Mouse (Mus musculus) right cerebral cortex, postnatal 10 days (tissue): Measurements from ENCODE around the gene Brat1.

Experiments
- DNase-seq, 2 experiments: peaks; one replicate each; pipeline ENCODE4 v3.0.0; 2021; ENCODE audit warnings: low spot score in 2 of 2

Brat1 gene

DNA sequence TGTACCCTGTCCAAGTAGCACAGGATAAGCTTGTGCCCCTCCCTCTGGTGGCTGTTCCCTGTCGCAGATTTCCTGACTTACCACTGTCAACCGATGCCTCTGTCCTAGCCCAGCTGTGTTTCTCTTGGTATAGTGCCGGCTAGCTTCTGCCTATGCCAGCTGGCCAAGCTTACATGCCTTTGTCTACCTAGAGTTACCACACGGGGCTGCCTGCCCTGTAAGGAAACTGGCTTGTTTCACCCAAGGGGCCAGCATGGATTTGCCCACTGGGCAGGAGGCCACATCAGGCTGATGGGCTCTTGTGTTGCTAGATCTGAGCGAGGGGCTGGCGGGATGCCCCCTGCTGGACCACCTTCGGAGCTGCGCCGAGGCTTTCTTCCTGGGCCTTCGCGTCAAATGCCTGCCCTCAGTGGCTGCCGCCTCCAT lies 38.9 kb downstream of the Brat1 start:
- DNase-seq: peak; percentile 68 to 75

DNA sequence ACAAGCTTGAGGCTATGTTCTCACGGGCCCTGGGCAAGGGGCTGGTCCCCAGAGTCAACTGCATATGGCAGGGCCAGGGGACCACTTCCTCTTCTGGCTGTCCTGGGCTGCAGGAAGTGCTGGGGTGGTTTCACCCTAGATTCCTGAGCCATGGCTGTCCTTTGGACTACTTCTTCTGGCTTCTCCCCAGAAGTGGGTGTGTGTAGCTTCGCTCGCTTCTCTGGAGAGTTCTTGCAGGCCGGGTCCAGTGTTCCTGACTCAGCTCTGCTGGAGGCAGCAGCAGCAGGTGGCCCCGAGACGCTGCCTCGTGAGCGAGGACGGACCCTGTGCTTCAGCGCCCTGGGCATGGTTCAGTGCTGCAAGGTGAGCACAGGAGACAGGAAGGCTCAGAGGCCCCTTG lies 43.6 kb downstream of the Brat1 start:
- DNase-seq: no peak

- peak; percentile 72 to 82 for DNase-seq
These were observed 44.5 kb downstream of the Brat1 start for GRCm38 (mm10) chr5:140749062-140749875.

DNA sequence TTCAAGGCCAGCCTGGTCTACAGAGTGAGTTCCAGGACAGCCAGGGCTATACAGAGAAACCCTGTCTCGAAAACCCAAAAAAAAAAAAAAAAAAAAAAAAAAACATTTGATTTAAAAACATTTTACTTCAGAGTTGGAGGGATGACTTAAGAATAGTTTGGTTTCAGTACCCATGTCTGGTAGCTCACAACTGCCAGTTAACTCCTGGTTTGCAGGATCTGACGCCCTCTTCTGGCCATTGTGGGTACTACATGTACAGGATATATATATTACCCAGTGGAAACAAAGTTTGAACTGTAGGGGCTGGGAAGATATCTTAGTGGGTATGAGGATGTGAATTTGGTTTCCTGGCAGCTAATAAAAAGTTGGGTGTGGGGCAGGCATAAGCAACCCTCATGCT lies 46.1 kb downstream of the Brat1 start:
- DNase-seq: peak in 1 of 2 experiments; percentile 51

GRCm38 (mm10) chr5:140752041-140752440 lies 47.2 kb downstream of the Brat1 start:
- DNase-seq: no peak

DNA sequence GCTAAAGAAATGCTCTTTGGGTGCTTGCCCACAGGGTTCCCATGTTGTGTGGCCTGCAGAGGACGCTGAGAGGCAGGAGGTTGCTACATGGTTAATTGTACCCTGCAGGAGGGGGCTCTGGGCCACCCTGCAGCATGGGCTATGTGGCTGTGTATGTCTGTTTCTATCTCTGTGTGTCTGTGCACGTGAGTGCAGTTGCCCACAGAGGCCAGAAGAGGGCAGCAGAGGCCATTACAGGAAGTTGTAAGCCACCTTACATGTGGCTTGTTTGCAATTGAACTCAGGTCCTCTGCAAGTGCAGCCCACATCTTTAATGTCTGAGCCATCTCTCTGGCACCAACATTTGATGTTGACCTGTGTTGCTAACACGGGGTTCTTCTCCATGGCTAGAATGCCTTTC lies 47.8 kb downstream of the Brat1 start:
- no peak for DNase-seq

- DNase-seq: no peak
These were observed 48.4 kb downstream of the Brat1 start for GRCm38 (mm10) chr5:140753223-140753622.

DNA sequence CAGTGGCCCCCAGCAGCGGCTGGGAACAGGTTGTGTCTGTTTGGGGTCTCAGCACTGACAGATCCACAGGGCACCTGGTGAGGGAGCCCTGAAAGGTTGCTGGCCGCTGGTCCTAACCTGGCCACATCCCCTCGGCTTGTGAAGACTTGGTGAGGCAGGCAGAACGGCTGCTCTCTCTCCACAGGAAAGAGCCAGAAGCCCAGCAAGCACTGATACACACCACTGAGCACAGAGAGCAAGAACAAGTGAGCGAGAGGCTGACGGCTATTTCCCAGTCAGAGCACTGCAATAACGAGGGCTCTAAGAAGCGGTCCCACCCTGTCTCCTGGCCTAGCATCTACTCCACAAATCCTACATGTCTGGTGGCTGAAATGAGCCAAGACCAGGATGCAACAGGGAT lies 54.1 kb downstream of the Brat1 start:
- no peak for DNase-seq

- DNase-seq: no peak
These were observed 57.7 kb downstream of the Brat1 start for GRCm38 (mm10) chr5:140762540-140762939.

- no peak for DNase-seq
These were observed 60.3 kb downstream of the Brat1 start for GRCm38 (mm10) chr5:140764921-140765613.

DNA sequence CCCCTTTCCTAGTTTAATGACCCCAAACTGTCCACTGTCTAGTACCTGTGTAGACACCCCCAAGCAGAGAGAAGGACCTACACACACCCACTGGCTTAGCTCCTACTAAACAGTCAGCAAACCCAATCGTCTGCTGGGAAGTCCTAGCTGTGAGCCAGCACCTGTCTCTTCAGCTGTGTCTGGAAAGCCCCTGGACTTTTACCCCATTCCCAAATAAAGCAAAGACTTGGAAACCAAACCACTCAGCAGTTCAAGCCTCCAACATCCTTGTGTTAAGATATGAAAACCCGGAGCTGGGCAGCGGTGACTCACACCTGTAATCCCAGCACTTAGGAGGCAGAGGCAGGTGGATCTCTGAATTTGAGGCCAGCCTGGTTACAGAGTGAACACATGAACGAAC lies 61.8 kb downstream of the Brat1 start:
- no peak for DNase-seq

DNA sequence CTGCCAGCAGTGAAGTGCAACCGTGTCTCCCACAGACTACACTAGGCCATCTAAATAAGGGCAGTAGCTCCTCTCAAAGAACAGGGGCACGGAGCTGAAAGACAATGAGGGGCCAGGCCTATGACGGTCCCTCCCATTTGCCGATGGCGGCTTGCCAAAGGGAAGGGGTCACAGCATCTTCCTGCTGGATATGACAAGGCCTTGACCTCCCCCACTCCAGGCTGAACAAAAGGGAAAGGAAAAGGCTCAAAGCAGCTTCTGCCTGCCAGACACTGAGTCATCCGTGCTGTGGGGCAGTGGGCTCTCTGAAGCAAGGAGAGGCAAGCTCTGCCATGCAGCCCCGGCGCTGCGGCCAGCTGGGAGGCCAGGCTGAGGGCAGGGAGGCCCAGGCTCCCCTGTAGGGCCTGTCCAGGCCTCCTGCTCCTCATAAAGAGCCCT lies 62.9 kb downstream of the Brat1 start:
- peak; percentile 76 to 79 for DNase-seq

DNA sequence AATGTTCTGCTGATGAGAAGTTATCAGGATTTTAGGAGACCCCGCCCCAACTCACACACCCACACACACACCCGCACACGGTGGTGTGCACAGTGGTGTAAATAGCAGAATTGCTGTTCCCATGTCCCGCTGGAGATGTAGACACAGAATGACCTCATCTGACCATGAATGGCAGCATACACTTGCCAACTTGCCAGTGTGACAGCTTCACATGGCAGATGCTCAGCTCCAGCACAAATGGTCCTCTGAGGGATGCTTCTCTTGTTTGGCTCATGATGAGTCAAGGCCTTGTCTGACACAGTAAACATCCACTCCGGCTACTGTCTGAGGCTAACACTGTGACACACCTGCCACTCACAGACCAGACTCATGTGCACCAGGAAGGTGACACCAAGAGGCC lies 63.5 kb downstream of the Brat1 start:
- DNase-seq: peak; percentile 52 to 70
